Mouse (Mus musculus) embryonic facial prominence, embryonic 15.5 days (tissue): ENCODE data around the gene Prickle2. TPM values are rescaled to one million over a fixed set of nuclear protein-coding genes. Genes with fewer than 3 reads are reported as not detected.

Experiments used
- ATAC-seq: fragments of 200-750 bp; cut with Nextera tagmentation; 2 replicates; pipeline ENCODE4 v1.8.0; 2017; ENCODE audit warnings: low read depth, moderate TSS enrichment; ENCODE audit not compliant: insufficient number of reproducible peaks, low FRiP score, low TSS enrichment
- H3K27ac ChIP-seq: fragments of 300-500 bp; sonication (generic); replicated peaks from 2 replicates; pipeline ENCODE4 v1.5.1; 2015; ENCODE audit warnings: mild to moderate bottlenecking, inconsistent platforms
- H3K27me3 ChIP-seq: fragments of 300-500 bp; sonication (generic); 2 replicates; pipeline ENCODE4 v1.6.1; 2015; ENCODE audit warnings: inconsistent platforms
- H3K36me3 ChIP-seq: fragments of 300-500 bp; sonication (generic); 2 replicates; pipeline ENCODE4 v1.6.1; 2015; ENCODE audit warnings: mild to moderate bottlenecking, inconsistent platforms
- H3K4me1 ChIP-seq: fragments of 300-500 bp; sonication (generic); 2 replicates; pipeline ENCODE4 v1.6.1; 2015; ENCODE audit warnings: inconsistent platforms
- H3K4me2 ChIP-seq: fragments of 300-500 bp; sonication (generic); replicated peaks from 2 replicates; pipeline ENCODE4 v1.6.1; 2015; ENCODE audit warnings: mild to moderate bottlenecking, inconsistent platforms
- H3K4me3 ChIP-seq: fragments of 300-500 bp; sonication (generic); replicated peaks from 2 replicates; pipeline ENCODE4 v1.5.1; 2015; ENCODE audit warnings: mild to moderate bottlenecking, inconsistent platforms
- H3K9ac ChIP-seq: fragments of 300-500 bp; sonication (generic); 2 replicates; pipeline ENCODE4 v1.6.1; 2015; ENCODE audit warnings: inconsistent platforms
- H3K9me3 ChIP-seq: fragments of 300-500 bp; sonication (generic); replicated peaks from 2 replicates; pipeline ENCODE4 v1.6.1; 2016; ENCODE audit warnings: inconsistent platforms
- WGBS: fragments of 180-500 bp; shearing (Covaris S2); methylation state at CpG from one replicate; pipeline ENCODE4 v1.1.7; 2015; 5-methylcytosine and 5-hydroxymethylcytosine counted together
- polyA plus RNA-seq: library from polyadenylated mRNA; unstranded; fragments of >200 nt; fragmentation: Nextera tagmentation; extraction: Ambion mirVana; gene quantifications from 2 replicates; pipeline ENCODE4 v1.2.1, GENCODE M21; 2015

Gene Prickle2
- polyA plus RNA-seq, 1 experiment from 2014 or later = 6.2 TPM

GRCm38 (mm10) chr6:92440251-92440650 is 265.7 kb downstream of the Prickle2 start:
- ATAC-seq = no peak
- Histone ChIP-seq H3K27ac (no peak overlapping the region), H3K4me3 (no peak overlapping the region), H3K9me3 (no peaks in the 10 kb centered on the region), H3K4me1 (no peaks in the 10 kb centered on the region), H3K9ac (no peak overlapping the region), H3K36me3 (no peaks in the 10 kb centered on the region), H3K4me2 (no peak overlapping the region), H3K27me3 (no peaks in the 10 kb centered on the region)
- WGBS = 85% methylated on average over 3 of the region's 3 CpGs

DNA sequence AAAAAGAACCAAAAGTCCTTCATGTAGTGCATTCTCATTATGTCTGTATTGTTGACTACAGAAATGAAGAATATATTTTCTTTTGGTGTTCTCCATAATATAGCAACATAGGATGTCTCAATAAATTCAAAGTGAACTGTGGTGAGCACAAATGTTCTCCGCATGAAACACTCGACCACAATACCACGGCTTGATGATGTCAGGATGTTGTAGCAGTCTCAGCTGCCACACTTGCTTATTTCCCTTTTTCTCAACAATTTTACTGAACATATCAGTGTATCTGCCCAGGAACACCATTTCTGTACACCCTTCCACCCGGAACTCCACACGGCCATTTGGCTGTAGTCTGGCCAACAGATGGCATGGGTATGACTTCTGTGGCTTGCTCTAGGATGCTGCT is 273.8 kb downstream of the Prickle2 start:
- ATAC-seq = no peak
- no peak overlapping the region for H3K9ac ChIP-seq
- H3K9me3 ChIP-seq = no peaks in the 10 kb centered on the region
- H3K4me1 ChIP-seq = peaks cover 5% of the 10 kb centered on the region; the same call in 1 of the 2 replicates
- H3K4me3 ChIP-seq = no peak overlapping the region
- no peak overlapping the region for H3K4me2 ChIP-seq
- H3K27ac ChIP-seq = no peak overlapping the region
- no peaks in the 10 kb centered on the region for H3K36me3 ChIP-seq
- 73% methylated on average over 5 of the region's 5 CpGs for WGBS
- H3K27me3 ChIP-seq = no peaks in the 10 kb centered on the region

GRCm38 (mm10) chr6:92427406-92428171 is 278.4 kb downstream of the Prickle2 start:
- Histone ChIP-seq H3K27me3 (no peaks in the 10 kb centered on the region), H3K27ac (no peak overlapping the region), H3K9ac (no peak overlapping the region), H3K4me2 (no peak overlapping the region), H3K4me3 (no peak overlapping the region), H3K9me3 (no peaks in the 10 kb centered on the region), H3K36me3 (no peaks in the 10 kb centered on the region), H3K4me1 (peaks cover 9% of the 10 kb centered on the region; the same call in 1 of the 2 replicates)
- ATAC-seq = no peak
- 66% methylated on average over 7 of the region's 7 CpGs for WGBS

GRCm38 (mm10) chr6:92425901-92426300 is 280.1 kb downstream of the Prickle2 start:
- 0 out of 2 replicates have a peak, but pooled peaks cover 3% of the 10 kb centered on the region for H3K36me3 ChIP-seq
- ATAC-seq = peak; percentile 54; the same call in 1 of the 2 replicates
- 54% methylated on average over 8 of the region's 8 CpGs for WGBS
- H3K27ac ChIP-seq = 0 out of 2 replicates have a peak overlapping the region, but pooled peaks have one; percentile 17
- H3K4me3 ChIP-seq = no peak overlapping the region
- H3K4me2 ChIP-seq = no peak overlapping the region
- peaks cover 9% of the 10 kb centered on the region; the same call in 1 of the 2 replicates for H3K4me1 ChIP-seq
- no peaks in the 10 kb centered on the region for H3K9me3 ChIP-seq
- H3K27me3 ChIP-seq = no peaks in the 10 kb centered on the region
- no peak overlapping the region for H3K9ac ChIP-seq

DNA sequence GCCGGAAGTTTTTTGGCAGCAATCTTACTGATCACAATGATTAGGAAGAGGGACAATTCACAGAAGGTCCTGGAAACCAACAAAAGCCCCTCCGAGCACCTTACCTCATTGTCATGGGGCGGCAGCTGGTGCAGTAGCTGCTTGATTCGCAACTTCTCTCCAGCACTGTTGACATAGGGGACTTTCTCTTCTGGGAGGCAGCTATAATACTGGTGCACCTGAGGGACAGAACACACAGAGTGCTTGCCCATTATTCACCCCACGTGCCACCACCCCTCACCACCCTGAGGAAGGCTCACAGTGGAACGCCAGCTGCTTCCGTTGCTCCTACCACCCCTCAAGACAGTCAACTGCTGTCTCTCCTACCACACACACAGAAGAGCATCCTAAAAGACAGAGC is 280.5 kb downstream of the Prickle2 start:
- peaks cover 9% of the 10 kb centered on the region; the same call in 1 of the 2 replicates for H3K4me1 ChIP-seq
- no peak overlapping the region; the same call in 1 of the 2 replicates for H3K4me2 ChIP-seq
- ATAC-seq = peak; percentile 67
- H3K27me3 ChIP-seq = no peaks in the 10 kb centered on the region
- 0 out of 2 replicates have a peak, but pooled peaks cover 3% of the 10 kb centered on the region for H3K36me3 ChIP-seq
- H3K9me3 ChIP-seq = no peaks in the 10 kb centered on the region
- no peak overlapping the region for H3K27ac ChIP-seq
- H3K9ac ChIP-seq = no peak overlapping the region
- 78% methylated on average over 7 of the region's 7 CpGs for WGBS
- no peak overlapping the region for H3K4me3 ChIP-seq

DNA sequence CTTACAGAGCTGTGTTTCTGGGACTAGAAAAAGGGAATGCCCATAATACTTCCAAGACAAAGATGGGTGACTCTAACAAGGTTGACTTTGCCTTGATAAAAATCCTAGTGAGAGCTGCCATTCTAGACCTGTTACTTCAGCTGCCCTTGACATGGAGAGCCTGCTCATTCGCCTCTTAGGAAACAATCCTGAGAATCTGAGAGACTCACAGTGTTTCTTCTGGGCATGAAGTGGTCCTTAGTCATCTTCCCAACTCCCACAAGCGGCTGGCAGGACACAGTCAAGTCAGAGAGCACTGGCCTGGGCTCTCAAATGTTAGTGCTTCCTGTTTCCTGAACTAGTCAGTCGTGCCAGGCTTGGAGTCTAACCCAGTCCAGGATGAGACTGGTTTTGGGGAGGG is 281.0 kb downstream of the Prickle2 start:
- Histone ChIP-seq H3K36me3 (0 out of 2 replicates have a peak, but pooled peaks cover 8% of the 10 kb centered on the region), H3K4me2 (no peak overlapping the region; the same call in 1 of the 2 replicates), H3K4me3 (no peak overlapping the region), H3K27ac (no peak overlapping the region; the same call in 1 of the 2 replicates), H3K4me1 (peaks cover 9% of the 10 kb centered on the region; the same call in 1 of the 2 replicates), H3K9ac (no peak overlapping the region), H3K9me3 (no peaks in the 10 kb centered on the region), H3K27me3 (no peaks in the 10 kb centered on the region)
- 58% methylated on average over 3 of the region's 3 CpGs for WGBS
- ATAC-seq = no peak

DNA sequence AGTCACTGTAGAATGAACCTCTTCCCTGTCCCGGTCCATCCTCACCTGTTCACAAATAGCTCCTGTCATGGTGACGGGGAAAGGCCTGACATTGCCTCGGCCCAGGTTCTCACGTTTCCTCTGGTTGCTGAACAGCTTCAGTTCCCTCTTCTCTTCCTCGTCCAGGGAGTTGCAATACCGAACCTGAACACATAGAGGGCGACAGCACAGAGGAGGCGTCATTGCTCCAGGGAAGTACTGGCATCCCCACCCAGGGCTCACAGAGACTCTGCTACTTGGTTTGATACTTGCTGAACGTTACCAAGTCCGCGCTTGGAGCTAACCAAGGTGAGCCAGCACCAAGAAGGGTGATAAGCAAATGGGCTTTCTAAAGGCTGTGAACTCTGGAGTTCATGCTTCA is 283.7 kb downstream of the Prickle2 start:
- H3K27me3 ChIP-seq = no peaks in the 10 kb centered on the region
- 46% methylated on average over 11 of the region's 11 CpGs for WGBS
- H3K9me3 ChIP-seq = no peaks in the 10 kb centered on the region
- H3K27ac ChIP-seq = no peak overlapping the region
- H3K4me2 ChIP-seq = no peak overlapping the region
- no peak overlapping the region for H3K4me3 ChIP-seq
- H3K9ac ChIP-seq = no peak overlapping the region
- H3K4me1 ChIP-seq = 0 out of 2 replicates have a peak, but pooled peaks cover 4% of the 10 kb centered on the region
- H3K36me3 ChIP-seq = 0 out of 2 replicates have a peak, but pooled peaks cover 10% of the 10 kb centered on the region
- ATAC-seq = no peak

- Histone ChIP-seq H3K9me3 (no peaks in the 10 kb centered on the region), H3K4me2 (no peak overlapping the region), H3K4me3 (no peak overlapping the region), H3K27ac (no peak overlapping the region), H3K4me1 (peaks cover 4% of the 10 kb centered on the region), H3K27me3 (no peaks in the 10 kb centered on the region), H3K9ac (no peak overlapping the region), H3K36me3 (0 out of 2 replicates have a peak, but pooled peaks cover 16% of the 10 kb centered on the region)
- no peak for ATAC-seq
- 90% methylated on average over 12 of the region's 12 CpGs for WGBS
Observed at GRCm38 (mm10) chr6:92420106-92420505, 285.8 kb downstream of the Prickle2 start.

DNA sequence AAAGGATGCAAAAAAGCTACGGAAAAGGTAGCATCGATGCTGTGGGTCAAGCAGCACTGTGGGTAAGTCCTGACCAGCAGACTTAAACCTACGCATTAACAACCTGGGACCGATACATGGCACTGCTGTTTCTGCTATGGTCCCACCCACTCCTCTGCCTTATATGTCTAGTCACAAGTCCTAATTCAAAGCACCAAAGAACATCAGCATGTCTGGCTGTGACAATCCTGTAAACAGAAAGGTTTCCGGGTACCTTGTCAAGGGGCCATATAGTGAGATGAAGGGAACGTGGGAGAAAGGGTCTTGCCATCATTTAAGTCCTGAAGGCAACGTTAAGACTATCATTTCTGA is 290.6 kb downstream of the Prickle2 start:
- Histone ChIP-seq H3K36me3 (peaks cover 19% of the 10 kb centered on the region; the same call in 1 of the 2 replicates), H3K9ac (no peak overlapping the region), H3K4me1 (peaks cover 20% of the 10 kb centered on the region), H3K4me3 (no peak overlapping the region), H3K9me3 (no peaks in the 10 kb centered on the region), H3K27me3 (no peaks in the 10 kb centered on the region), H3K27ac (peak overlapping the region; percentile 45; the same call in 1 of the 2 replicates), H3K4me2 (no peak overlapping the region)
- 82% methylated on average over 7 of the region's 7 CpGs for WGBS
- ATAC-seq = no peak

- WGBS = 23% methylated on average over 8 of the region's 8 CpGs
- peaks cover 20% of the 10 kb centered on the region for H3K4me1 ChIP-seq
- no peaks in the 10 kb centered on the region for H3K27me3 ChIP-seq
- H3K9ac ChIP-seq = no peak overlapping the region
- H3K9me3 ChIP-seq = no peaks in the 10 kb centered on the region
- H3K4me3 ChIP-seq = no peak overlapping the region
- ATAC-seq = peak; percentile 81
- peak overlapping the region; percentile 75 for H3K27ac ChIP-seq
- H3K4me2 ChIP-seq = no peak overlapping the region
- peaks cover 18% of the 10 kb centered on the region; the same call in 1 of the 2 replicates for H3K36me3 ChIP-seq
Observed at GRCm38 (mm10) chr6:92414478-92415404, 291.2 kb downstream of the Prickle2 start.

DNA sequence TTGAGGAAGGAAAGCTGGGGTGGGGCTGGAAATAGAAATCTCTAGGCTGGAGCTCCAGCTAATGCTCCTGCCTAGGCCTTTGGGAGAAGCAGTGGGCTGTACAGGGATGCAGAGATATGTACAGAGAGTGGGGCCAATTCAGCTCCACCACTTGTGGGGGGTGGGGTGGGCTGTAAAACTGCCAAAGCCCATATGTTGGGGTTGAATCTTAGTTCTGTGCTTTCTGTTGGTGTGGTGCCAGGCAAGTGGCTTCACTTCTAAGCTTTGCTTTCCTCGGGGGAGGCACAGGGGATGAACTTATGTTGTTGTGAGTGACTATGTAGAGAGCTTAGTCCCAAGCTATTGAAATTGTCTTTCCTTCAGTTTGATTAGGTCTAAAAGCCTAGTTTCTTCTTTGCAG is 292.0 kb downstream of the Prickle2 start:
- Histone ChIP-seq H3K4me1 (peaks cover 20% of the 10 kb centered on the region), H3K27me3 (no peaks in the 10 kb centered on the region), H3K27ac (peak overlapping the region; percentile 75), H3K36me3 (peaks cover 18% of the 10 kb centered on the region; the same call in 1 of the 2 replicates), H3K4me2 (no peak overlapping the region), H3K9ac (no peak overlapping the region), H3K4me3 (no peak overlapping the region), H3K9me3 (no peaks in the 10 kb centered on the region)
- no peak for ATAC-seq
- 25% methylated on average over 1 of the region's 1 CpGs for WGBS
